Mouse (Mus musculus) thymus, postnatal 4 days (tissue): ENCODE results near the gene 2310011J03Rik.
A peak's percentile ranks its signal among the peaks of the same experiment; 100 is the strongest.

Experiments used
- DNase-seq: peaks from one replicate; pipeline ENCODE4 v3.0.0; 2021

Gene 2310011J03Rik

GRCm38 (mm10) chr10:80292251-80293146 lies 27.8 kb downstream of the 2310011J03Rik start, which contains the start of gene Rps15:
Gene Rps15, plus strand, starts transcription at chr10:80292453.
- DNase-seq, result peak; percentile 97

- no peak for DNase-seq
Measured at GRCm38 (mm10) chr10:80288657-80289056, 31.7 kb downstream of the 2310011J03Rik start.

GRCm38 (mm10) chr10:80288097-80288496 lies 32.2 kb downstream of the 2310011J03Rik start:
- DNase-seq, result no peak

GRCm38 (mm10) chr10:80285222-80286070 lies 34.9 kb downstream of the 2310011J03Rik start:
- DNase-seq, result no peak

GRCm38 (mm10) chr10:80282481-80283441 lies 37.6 kb downstream of the 2310011J03Rik start:
- no peak for DNase-seq

- no peak for DNase-seq
Measured at GRCm38 (mm10) chr10:80281921-80282371, 38.4 kb downstream of the 2310011J03Rik start.

GRCm38 (mm10) chr10:80281304-80281703 lies 39.0 kb downstream of the 2310011J03Rik start:
- DNase-seq, result no peak

GRCm38 (mm10) chr10:80279273-80279672 lies 41.1 kb downstream of the 2310011J03Rik start:
- no peak for DNase-seq

- DNase-seq, result no peak
Measured at GRCm38 (mm10) chr10:80278390-80278789, 41.9 kb downstream of the 2310011J03Rik start.

- no peak for DNase-seq
Measured at GRCm38 (mm10) chr10:80276238-80276637, 44.1 kb downstream of the 2310011J03Rik start.

GRCm38 (mm10) chr10:80273847-80274246 lies 46.5 kb downstream of the 2310011J03Rik start:
- DNase-seq, result no peak

GRCm38 (mm10) chr10:80271870-80272585 lies 48.3 kb downstream of the 2310011J03Rik start:
- DNase-seq, result no peak

- no peak for DNase-seq
Measured at GRCm38 (mm10) chr10:80271186-80271843, 49.0 kb downstream of the 2310011J03Rik start.

- DNase-seq, result no peak
Measured at GRCm38 (mm10) chr10:80270734-80271181, 49.6 kb downstream of the 2310011J03Rik start.

- no peak for DNase-seq
Measured at GRCm38 (mm10) chr10:80270099-80270498, 50.2 kb downstream of the 2310011J03Rik start.
